Mouse (Mus musculus): Measurements from ENCODE around the gene Ptpre.

Gene Ptpre

DNA sequence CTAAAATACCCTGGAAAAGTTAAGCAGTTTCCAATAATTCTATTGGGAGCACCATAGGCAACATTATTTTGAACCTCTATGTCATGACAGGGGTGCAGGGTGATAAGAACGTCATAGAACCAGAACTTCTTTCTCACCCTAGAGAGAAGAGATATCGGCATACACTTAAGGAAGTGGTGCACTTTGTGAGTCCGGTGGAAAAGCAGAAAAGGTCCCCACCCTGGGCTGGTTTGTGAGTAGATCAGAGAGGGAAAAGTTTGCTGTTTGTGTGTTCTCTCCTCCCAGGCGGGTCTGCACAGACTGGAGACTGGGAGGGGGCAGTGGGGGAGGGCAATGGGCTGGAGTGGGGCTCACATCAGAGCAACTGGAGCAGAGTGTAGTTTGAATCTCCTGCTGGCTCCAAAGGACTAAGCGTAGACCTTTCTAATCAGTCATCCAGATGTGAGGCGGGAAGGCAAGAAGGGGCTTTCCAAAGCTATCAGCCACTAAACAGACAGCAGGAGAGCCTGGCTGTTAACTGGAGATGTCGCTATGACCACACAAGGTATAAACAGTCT, 184.2 kb downstream of the Ptpre start:
- in situ Hi-C loops (cut with MboI, MseI), result no loop called here

GRCm38 (mm10) chr7:135722011-135722838, 184.9 kb downstream of the Ptpre start:
- in situ Hi-C loops (cut with MboI, MseI), result no loop called here

DNA sequence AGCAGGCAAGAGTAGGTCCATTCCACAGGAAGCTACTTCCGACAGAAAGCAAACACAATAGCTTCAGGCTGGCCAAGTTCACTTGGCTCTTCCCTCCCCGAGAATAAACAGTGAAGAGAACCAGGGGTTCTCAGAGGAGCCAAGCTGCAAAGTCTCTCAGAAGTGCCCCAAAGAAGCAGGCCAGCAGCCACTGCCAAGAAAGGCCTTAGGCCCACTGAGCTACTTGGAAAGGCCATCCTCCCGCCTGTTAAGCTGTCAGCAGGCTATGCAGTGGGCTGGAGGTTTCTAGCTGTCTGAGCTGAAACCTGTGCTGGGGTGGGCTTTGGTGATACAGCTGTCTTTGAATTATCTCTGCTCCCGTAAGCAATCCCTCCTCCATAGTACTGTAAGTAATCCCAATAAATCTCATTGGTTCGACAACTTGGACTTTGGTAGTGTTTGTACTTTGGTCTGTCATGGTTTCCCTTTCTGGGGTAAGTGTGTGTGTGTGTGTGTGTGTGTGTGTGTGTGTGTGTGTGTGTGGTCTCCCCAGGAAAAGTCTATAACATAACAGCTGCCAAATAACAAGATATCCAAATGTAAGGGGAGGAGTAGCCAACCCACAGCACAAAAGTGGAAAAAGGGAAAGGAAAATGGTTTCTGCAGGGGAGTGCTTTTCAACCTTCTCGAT, 186.5 kb downstream of the Ptpre start:
- in situ Hi-C loops (cut with MboI, MseI), result no loop called here

GRCm38 (mm10) chr7:135726707-135727106, 189.4 kb downstream of the Ptpre start:
- in situ Hi-C loops (cut with MboI, MseI), result no loop called here

- in situ Hi-C loops (cut with MboI, MseI), result no loop called here
Measured at GRCm38 (mm10) chr7:135728038-135728437, 190.8 kb downstream of the Ptpre start.

DNA sequence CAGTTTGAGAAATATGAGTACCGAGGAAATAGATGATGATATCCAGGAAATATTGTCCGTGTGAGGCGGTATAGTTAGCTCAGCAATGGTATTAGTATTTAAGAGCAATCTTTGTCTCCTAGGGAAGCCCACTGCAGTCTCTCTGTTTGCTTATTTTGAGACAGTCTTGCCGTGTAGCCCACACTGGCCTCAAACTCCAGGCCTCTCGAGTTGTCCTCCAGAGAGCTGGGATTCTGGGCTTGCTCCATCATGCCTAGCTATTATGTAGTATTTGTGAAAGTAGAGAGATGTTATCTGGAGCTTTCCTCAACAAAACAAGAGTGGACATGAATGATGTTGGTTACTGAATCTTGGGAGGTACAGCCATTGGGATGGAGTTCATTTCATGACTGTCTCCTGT, 197.1 kb downstream of the Ptpre start:
- in situ Hi-C loops (cut with MboI, MseI), result no loop called here

- in situ Hi-C loops (cut with MboI, MseI), result loop anchor here (5.0 kb wide), 1 partner anchor 53 kb away; no protein-coding TSS in a partner anchor
Measured at GRCm38 (mm10) chr7:135734911-135735646, 197.8 kb downstream of the Ptpre start.
